Mouse (Mus musculus): ENCODE data around the gene Rxylt1.

GRCm38 (mm10) chr10:122106633-122107028 is 9.5 kb upstream of the Rxylt1 start:
- TF ChIP-seq POLR2A (IDR thresholded peaks at IDR 0.05; ENCODE audit: low read depth, low read length) (no peak), CTCF (IDR thresholded peaks at IDR 0.05; ENCODE audit: extremely low read depth, insufficient read depth, insufficient read length, insufficient replicate concordance) (no peak)
